Mouse (Mus musculus) thymus, postnatal 4 days (tissue): ENCODE data around the gene Fam178b.

Experiments
- DNase-seq: peaks from one replicate; pipeline ENCODE4 v3.0.0; 2021

The Fam178b gene

DNA sequence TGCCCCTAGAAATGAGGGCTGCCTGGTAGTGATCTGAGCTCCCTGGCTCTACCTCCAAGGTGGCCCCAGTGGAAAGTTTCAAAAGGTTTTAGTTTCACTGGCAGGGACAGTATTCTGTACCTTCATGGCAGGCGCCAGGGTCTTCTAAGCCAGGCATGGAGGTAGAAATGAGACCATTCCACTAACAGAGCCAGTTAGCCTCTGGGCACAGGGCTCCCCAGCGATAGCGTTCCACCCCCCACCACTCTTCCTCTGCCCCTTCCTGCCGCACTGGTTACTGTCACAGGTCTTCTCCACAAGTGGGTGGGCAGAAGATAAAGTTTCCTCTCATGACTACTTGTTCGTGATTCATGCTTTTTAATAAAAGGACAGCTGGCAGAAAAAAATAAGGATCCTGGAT, 123.1 kb downstream of the Fam178b start:
- DNase-seq, result no peak

DNA sequence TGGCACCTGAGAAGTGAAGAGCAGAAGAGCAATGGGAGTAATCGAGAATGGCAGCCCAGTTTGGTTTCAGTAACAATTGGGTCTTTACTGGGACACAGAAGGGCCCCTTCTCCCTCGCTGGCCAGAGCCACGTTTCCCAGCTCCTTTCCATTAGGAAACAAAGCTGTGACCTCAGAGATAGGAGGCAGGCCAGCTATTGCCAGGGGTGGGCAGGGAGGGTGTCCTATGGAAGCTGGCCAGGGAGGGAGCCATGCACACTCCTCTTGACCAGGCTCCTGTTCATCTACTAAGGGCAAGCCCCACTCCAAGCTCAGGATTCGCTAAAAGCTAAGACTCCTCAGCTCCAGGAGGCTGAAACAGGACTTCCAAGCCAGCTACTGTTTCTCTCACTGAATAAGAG, 123.7 kb downstream of the Fam178b start:
- DNase-seq, result no peak

DNA sequence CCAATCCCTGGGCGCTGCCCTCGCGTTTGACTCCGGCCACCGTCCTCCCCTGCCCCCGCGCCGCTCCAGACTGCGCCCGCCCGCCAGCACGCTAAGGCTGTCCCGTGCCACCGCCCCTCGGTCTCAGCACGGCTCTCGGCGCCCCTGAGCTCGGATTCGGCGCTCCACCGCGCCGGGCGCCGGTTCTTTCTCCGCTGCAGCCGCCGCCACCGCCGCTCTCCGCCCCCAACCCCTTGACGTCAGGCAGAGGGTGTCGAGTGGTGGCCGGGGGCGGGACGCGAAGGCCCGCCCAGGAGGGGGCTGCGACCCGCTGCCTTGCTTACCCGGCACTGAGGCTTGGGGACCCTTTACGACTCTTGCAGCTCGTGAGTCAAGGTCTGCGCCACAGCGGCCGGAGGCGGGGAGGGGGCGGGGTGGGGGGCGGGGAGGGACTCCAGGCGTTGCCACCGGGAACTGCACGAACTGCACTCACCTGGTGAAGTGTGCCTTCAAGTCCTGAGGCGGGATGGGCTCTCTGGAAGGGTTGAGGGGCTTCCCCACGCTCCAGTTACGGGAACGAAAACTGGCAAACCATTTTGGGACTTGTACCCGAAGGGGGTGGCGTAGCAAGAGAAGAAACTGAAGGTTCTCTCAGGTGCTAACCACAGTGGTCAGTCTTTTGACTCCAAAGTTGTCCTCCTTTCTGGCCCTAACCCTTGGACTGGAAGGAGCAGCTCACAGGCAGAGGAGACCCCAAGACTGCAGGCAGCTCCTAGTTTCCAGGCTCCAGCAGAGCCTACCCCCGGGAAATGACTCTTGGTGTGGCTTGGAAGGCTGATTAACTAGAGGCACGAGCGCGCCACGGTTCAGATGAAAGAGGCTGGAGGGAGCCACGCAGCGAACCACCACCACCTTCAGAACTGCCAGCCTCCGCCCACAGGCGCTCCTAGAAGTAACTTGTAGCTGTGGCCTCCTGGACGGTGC, 124.7 kb downstream of the Fam178b start, which contains the start of gene Sema4c:
Gene Sema4c, minus strand, starts transcription at position 319 of the 963 bp plus-strand sequence.
- DNase-seq, result peak; percentile 81

DNA sequence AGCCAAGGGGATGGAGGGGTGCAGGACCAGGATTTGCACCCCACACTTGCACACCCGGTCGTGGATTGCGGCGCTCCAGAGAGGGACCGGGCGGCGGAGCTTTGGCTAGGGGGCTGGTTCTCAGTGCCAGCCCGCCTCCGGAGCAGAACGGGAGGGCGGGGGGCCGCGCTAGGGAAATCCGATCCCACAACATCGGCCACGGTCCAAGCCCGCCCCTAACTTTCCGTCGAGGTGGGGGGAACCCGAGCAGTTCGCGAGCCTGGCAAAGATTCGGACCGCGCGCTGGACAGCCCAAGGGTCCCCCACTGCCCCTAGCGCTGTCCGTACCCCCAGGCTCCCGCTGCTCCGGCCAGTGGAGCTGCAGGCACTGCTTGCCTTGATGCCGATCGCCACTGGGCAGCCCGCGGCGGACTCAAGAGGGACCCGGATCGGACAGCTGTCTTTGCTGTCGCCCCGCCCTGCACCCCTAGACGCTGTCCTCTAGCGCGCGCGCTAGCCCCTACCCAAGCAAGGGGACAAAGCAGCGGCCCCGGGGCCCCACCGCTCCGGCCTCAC, 125.4 kb downstream of the Fam178b start:
- DNase-seq, result peak; percentile 66

DNA sequence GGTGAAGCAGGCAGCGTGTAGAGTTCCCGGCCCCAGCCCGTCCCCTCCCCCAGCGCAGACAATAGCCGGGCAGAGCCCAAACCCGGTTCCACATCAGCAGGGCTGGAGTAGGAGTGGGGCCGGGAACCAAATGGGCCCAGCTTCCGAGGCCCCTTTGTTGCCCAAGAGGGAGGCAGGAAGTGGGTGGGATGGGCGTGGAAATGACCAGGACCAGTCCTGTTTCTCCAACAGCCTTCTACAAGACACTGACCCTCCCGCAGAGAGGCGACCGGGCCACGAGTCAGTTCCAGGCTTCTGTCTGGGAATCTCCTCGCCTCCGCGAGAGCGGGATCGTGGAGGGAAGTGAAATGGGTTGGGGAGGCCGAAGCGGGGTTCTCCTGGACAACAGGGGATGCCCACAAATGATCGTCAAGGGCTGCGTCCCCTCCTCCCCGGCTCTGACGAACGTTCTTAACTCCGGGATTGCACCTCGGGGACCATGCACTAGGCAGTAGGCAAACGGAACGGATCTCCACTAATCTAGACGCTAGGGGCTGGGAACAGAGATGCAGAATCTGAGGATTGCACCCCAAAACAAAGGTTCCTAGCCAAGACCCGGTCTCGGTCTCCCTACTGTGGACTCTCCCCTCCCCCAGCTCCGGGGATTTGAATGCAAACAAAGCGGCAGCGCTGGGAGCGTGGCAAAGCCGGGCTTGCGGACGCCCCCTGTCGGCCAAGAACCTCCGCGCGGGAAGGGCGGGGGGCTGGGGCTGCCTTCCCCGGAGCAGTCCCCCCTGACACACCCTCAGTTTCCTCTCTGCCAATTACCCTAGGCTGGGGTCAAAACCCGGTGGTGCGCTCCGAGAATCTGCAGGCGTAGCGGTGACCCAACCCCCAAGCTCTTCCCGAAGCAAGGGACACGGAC, 126.2 kb downstream of the Fam178b start:
- DNase-seq, result peak; percentile 98

DNA sequence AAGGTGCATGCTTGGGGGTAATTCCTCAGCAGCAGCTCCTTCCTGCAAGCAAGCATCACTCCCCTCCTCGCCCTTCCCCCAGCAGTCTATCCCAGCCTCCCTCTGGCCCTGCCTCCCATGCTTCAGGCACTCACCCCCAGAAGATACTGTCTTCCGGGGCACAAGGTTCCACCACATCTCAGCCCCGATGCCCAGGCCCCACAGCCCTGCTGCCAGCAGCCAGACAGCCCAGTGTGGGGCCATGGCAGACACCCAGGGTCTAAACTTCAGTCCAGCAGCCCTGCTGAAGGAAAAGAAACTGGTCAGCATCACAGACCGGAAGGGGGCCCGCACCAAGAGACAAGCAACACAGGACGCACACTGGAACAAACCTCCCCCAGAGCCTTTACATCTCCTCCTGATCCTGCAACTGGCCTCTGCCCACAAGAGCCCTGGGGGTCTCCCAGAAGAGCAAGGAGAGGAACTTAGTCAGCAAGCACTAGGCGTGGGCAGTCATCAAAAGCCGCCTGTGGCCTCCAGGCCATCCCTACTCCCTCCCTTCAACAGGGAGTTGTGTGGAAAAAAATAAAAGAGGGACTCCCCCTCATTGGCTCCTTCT, 127.1 kb downstream of the Fam178b start:
- peak; percentile 40 for DNase-seq

DNA sequence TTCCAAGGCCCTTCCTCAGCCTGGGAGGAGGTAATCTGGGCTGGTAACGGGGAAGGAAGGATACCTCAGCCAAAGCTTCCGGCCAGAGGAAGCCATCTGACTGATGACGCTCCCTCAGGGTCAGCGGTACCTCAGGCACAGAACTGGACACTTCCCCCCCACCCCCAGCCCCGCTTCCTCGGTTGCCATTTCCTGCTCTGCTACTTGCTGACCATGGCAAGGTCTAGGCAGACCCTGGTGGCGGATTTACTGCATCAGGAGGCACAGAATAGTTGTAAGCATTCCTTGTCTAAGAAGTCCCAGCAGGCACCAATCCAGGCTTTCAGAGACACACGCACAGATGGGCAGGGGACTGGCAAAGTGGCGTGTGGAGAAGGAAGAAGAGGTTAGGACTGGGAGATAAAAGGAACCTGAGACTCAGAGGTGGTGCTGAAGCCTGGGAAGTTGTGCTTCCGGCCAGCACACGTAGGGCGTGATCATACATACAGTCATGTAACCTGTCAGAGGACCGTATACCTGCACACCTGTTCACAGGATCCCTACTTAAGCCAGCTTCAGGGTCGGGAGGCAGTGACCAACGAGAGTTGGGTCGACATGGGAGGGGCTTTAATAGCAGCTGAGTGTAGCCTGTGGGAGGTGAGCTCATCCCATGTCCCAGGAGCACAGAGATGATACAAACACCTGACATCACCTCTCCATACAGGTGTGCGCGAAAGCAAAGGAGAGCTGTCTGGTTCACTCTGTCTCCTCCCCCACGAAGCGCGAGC, 128.2 kb downstream of the Fam178b start:
- DNase-seq, result no peak

DNA sequence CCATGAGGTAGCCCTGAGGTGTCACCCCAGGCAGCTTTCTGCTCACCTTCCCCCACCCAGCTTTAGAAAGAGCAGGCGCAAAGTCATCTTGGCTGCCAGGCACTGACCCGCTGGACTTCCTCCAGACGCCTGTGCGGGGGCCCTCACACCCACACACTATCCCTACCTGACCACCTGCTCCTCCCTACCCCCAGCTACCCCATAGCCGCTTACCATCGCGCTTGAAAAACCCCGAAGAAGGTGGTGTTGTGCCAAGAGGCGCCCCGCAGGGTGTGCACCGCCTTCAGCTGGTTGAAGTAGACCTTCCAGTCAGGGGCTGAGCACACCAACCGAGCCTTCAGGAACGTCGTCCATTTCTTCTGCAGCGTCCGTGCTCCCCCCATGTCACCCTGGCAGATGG, 130.5 kb downstream of the Fam178b start:
- DNase-seq, result no peak

DNA sequence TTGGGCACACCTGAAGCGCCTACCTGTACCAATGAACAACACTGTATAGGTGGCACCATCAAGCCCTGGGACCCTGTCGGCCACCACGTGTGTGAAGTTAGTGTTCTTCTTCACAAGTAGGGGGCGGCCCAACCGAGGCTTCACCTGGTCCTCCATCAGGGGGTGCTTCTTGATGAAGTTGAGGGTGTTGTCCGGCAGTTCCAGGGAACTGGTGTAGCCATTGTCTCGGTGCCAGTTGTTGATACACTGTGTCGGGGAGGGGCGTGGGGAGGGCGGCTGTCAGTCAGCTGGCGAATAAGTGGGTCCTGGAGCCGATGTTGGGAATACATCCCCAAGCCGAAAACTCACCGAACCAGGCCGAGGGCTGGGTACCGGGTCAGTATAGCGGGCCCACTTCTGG, 131.1 kb downstream of the Fam178b start:
- no peak for DNase-seq

DNA sequence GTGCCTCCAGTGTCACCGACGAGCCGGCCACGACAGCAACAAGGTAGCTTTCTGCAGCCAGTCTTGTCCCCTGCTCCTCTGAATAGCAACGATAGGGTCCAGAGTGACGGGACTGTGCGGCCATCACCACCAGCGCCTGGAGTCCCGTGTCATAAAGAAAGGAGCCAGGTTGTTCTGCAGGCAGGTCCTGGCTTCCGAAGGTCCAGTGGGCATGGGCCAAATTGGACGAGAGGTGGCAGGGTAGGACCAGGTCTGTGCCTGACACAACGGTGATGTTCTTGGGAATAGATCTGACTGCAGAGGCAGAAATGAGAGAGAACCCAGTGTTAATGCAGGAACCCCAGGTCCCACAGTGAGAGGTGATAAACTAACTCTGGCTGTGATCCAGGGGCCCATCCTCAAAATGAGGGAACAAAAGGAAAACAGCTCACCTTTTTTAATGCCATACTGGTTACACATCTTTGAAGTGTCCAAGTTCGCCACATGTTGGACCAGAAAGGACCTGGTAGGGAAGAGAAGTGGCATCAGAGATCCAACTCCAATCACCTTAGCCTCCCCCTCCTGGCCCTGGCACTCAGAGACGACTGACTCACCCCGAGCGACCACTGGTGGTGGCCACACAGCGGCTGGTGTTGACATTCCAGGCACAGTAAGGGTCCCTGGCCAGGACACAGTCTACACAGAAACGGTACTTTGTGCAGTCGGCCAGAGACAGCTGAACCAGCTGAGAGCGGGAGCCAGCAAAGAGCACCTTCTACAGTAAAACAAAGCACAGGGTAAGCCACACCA, 132.7 kb downstream of the Fam178b start:
- no peak for DNase-seq

DNA sequence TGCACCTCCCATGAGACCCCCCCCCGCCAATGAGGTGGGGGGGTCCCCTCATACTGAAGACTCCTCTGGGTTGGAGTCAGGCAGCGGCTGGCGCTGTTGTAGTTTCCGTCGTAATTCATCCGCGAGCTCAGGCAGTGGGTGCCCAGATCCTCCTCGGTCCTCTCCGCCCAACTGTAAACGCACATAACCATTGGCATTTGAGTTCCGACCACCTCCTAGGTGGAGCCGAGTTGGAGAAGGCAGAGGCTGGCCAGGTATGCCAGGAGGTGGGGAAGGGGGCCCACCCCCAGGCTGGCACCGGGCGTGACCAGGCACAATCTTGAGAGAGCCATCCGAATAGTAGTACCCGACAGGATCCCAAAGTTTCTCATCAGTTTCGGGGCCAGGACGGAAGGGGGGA, 133.5 kb downstream of the Fam178b start:
- no peak for DNase-seq

DNA sequence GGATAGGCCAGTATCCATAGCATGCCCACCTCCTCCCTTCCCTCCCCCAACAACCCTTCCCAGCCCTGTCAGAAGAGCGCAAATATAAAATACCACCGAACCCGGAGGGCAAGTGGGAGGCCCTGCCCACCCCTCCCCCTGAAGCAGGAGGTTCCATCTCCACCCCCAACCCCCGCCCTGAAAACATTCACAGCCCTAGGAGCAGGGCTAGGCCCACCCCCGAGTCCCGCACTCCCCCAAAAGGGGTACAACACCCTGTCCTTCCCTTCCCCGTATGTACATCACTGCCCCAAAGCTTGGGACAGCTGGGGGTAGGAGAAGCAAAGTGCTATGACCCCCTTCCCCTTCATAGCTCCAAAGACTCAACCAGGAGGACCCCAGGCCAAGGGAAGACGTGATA, 134.2 kb downstream of the Fam178b start:
- no peak for DNase-seq

DNA sequence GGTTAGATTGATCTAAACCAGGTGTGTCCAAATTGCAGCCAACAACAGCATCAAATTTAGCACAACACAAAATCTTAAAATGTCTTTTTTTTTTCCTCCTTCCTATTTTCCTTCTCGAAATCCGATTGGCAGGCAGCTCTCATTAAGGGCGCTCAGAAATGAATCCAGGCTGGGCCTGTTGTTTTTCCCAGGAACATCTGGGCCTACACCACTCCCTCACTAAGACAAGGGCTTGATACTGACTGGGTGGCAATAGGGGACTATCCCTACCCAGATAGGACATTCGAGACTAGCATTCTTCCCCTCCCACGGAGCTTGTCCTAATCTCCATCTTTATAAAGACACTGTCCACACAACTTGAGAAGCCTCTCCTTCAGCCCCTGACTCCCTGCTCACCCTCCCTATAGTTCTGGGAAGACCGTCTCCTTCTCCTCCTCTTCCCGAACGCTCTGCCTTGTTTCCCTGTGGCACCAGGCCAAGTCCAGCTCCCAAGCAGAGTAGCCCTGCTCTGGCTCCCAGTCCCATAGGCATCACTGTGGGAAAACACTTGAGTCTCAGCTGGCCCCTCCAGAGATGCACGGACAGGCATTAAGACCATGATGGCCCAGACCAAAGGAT, 134.9 kb downstream of the Fam178b start:
- no peak for DNase-seq

DNA sequence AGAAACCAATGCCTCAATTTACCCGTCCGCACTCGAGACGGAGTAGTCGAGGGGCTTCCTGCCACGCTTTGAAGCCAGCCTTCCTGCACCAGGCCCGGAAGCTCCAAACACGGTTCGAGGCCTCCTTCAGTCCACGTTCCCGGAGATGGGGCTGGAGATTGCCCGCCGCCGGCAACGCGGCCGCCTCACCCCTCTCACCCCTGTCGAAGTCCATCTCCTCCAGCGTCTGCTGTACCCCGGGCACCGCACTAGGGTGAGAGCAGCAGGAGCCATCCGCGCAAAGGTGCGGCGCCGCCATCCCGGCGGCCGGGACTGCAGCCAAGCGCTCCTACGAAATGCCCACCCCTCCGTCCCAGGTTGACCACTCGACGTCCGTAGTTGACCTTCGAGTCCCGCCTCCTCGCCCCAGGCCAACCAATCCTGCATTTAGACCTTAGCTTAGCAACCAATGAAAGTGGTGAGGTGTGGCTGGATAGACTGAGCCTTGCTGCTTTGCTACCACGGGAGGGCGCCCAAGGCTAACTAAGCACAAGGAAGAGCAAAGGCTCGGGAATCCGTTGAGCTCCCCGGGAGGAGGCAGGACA, 136.0 kb downstream of the Fam178b start, which contains the start of gene Ankrd39:
Gene Ankrd39, minus strand, starts transcription at position 558 of the 584 bp plus-strand sequence.
- peak; percentile 97 for DNase-seq

DNA sequence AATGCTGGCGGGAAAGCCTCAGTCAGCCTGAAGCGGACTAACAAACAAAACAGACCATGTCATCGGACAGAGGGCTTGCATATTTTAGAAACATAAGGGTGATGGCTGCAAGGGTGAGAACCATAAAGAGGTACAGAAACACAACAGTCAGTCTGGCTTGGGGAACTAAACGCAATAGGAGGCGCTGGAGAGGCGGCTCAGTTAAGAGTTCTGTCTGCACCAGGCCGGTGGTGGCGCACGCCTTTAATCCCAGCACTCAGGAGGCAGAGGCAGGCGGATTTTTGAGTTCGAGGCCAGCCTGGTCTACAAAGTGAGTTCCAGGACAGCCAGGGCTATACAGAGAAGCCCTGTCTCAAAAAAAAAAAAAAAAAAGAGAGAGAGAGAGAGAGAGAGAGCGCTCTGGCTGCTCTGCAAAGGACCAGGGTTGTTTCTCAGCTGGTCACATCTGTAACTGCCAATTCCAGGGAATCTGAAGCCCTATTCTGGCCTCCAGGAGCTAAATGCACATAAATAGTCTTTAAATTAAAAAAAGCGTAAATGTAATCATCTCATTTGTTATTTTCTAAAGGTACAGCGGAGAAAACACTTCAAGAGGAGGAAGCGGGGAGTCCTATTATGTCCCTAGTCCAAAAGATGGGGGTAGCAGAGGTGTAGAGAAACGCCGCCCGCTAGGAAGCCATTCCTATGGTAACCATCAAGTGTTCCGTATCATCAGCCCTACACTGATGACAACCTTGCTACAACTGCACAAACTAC, 137.0 kb downstream of the Fam178b start:
- DNase-seq, result peak; percentile 68

DNA sequence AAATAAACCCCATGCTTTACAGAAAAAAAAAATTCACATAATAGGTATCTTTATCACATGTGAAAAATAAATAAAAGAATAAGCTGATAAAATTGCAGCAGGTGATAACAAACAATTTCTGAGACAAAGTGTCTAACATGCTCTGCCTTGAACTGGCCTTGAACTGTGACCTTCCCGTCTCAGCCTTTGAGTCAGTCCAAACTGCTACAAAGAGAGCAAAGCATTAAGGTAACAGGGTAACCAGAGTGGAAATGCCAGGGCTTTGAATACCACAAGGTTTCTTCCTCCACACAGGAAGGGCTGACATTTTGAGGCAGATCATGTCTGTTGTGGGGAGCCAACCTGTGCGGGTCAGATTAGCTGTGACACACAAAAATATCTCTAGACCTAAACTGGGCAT, 137.6 kb downstream of the Fam178b start:
- no peak for DNase-seq

DNA sequence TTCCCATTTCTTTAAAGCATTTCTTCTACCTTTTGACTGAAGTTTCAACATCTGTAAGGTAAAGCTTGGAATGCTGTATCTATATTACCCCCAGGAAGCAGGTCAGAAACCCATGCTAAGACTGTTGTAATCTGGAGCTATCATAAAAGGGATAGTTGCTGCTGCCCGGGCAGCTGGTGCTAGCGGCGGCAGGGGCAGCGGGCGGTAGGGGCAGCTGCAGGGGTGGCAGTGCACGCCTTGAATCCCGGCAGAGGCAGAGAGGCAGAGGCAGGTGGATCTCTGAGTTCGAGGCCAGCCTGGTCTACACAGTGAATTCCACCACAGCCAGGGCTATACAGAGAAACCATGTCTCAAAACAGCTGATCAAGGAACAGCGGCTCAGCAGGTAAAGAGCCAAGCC, 140.1 kb downstream of the Fam178b start:
- DNase-seq, result no peak

DNA sequence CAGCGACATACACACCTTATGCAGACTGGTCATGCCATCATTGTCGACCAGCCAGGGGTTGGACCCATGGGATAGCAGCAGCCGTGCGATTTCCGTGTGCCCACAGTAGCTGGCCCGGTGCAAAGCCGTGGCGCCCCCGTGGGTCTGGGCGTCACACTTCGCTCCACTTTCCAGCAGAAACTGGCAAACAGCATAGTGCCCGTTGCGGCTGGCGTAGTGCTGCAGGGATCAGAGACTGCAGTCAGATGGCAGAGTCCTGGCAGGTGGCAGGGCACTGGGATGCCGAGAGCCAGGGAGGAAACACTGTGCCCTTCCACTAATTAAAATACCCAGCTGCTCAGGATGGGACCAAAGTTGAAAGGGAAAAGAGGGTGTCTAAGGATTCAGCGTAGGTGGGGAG, 141.1 kb downstream of the Fam178b start:
- no peak for DNase-seq

DNA sequence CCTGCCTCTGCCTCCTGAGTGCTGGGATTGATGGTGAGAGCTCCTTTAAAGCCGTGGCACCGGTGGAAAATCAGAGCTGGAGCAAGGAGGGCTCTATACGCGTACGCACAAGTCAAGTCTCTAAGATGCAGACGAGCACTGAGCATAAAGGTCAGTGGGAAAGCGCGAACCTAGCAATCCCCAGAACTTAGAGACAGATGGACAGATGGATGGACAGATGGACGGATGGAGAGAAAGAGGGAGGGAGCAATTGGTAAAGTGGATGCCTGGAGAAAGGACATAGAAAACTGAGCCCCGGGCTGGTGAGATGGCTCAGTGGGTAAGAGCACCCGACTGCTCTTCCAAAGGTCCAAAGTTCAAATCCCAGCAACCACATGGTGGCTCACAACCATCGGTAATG, 142.2 kb downstream of the Fam178b start:
- DNase-seq, result no peak

DNA sequence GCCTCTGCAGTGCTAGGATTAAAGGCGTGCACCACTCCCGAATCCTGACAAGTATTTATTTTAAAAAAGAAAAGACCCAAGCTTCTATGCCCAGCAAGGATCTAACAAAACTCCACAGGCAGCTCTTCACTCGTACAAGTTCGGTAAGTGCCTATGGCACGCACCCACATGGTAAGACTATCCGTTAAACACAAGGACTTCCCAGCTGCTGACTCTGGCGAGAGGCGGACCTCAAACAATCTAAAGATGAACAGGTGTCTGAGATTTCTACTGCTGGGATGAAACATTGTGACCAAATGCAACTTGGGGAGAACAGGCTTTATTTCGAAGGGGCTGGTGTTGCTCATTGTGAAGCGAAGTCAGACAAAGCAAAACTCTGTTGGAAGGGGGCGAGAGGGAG, 142.9 kb downstream of the Fam178b start:
- no peak for DNase-seq
